Mouse (Mus musculus) kidney, adult 2 months (tissue): ENCODE data around the gene Csnk2b. TPM values are rescaled to one million over a fixed set of nuclear protein-coding genes. Genes with fewer than 3 reads are reported as not detected.

Source experiments
- DNase-seq: peaks from one replicate; pipeline ENCODE4 v3.0.0; 2021
- H3K27ac ChIP-seq: fragments of 200-500 bp; 2 replicates; pipeline ENCODE4 v1.5.1; 2012; ENCODE audit warnings: low read depth, low read length, control low read depth, inconsistent platforms; ENCODE audit not compliant: insufficient read depth
- H3K27me3 ChIP-seq: fragments of 200-500 bp; replicated peaks from 2 replicates; pipeline ENCODE4 v1.6.1; 2012; ENCODE audit warnings: mild to moderate bottlenecking, moderate library complexity, low read length, inconsistent platforms; ENCODE audit not compliant: control insufficient read depth, insufficient read depth
- H3K36me3 ChIP-seq: fragments of 200-500 bp; 2 replicates; pipeline ENCODE4 v1.6.1; 2012; ENCODE audit warnings: mild to moderate bottlenecking, moderate library complexity, low read length, inconsistent platforms; ENCODE audit not compliant: control insufficient read depth, insufficient read depth
- H3K4me1 ChIP-seq: fragments of 200-500 bp; 2 replicates; pipeline ENCODE4 v1.6.1; 2011; ENCODE audit warnings: low read length; ENCODE audit not compliant: control insufficient read depth, insufficient read depth
- H3K4me3 ChIP-seq: fragments of 200-500 bp; 2 replicates; pipeline ENCODE4 v1.5.1; 2011; ENCODE audit warnings: mild to moderate bottlenecking, low read depth, low read length, control low read depth; ENCODE audit not compliant: insufficient read depth
- CTCF ChIP-seq: fragments of 200-500 bp; conservative IDR thresholded peaks from 2 replicates; pipeline ENCODE4 v1.5.1; 2011; ENCODE audit warnings: low read depth, mild to moderate bottlenecking, control low read depth, low read length, moderate library complexity, mixed read lengths; ENCODE audit not compliant: insufficient read depth, insufficient read length
- POLR2A ChIP-seq: fragments of 200-500 bp; IDR thresholded peaks from one replicate; pipeline ENCODE4 v1.6.1; 2011; ENCODE audit warnings: low read depth, low read length, control low read depth
- WGBS: fragments of 180-500 bp; shearing (Covaris S2); methylation state at CpG from one replicate; pipeline ENCODE4 v1.1.7; 2018; 5-methylcytosine and 5-hydroxymethylcytosine counted together
- polyA plus RNA-seq: library from polyadenylated mRNA; depleted of rRNA; stranded (reverse); fragments of >200 nt; gene quantifications from 2 replicates; pipeline ENCODE4 v1.2.3, GENCODE M21; 2012

Gene Csnk2b
- polyA plus RNA-seq, 1 experiment = 474 TPM

DNA sequence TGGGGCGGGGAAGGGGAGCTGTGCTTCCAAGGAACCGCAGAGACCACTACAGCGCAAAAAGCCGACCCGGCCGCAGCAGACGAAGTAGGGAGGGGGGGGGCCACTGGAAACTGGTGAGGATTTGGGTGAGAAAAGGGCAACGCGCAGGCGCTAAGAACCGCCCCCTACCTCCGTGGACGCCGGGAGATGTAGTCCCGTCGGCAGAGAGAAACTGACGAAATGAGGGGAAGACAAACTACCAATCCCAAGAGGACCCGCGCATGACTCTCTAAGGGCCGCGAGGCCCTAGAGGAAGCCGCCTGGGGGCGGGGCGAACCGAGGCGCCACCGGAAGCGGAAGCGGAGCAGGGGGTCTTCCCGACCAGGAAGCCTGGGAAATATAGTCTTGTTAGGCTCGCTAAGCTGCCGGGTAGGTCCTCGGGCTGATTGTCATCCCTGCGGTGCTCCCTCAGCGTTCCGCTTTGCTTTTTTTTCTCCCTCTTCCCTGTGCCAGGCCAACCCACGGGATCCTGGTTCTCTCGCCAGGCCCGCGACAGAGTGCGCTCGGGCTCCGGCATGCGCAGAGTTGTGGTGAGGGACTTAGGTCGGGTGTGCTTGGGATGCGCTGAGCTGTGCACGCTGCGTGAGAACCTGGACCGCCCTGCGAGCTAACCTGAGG, 582 bp downstream of the Csnk2b start, which contains the start of gene Gpank1:
TSS of gene Gpank1 (plus strand) at position 313 of the 657 bp plus-strand sequence.
- H3K4me3 ChIP-seq = peak within 1 kb of the TSS; percentile 84
- H3K27ac ChIP-seq = peak within 1 kb of the TSS; percentile 70
- H3K27me3 ChIP-seq = no peaks in the 10 kb centered on the region
- DNase-seq = peak; percentile 99
- H3K36me3 ChIP-seq = peaks cover 3% of the 10 kb centered on the region; the same call in 1 of the 2 replicates
- WGBS = under 1% methylated on average over 50 of the region's 50 CpGs
- peak; percentile 40 for TF ChIP-seq POLR2A
- no peak for TF ChIP-seq CTCF
- H3K4me1 ChIP-seq = peaks cover 15% of the 10 kb centered on the region; the same call in 1 of the 2 replicates

DNA sequence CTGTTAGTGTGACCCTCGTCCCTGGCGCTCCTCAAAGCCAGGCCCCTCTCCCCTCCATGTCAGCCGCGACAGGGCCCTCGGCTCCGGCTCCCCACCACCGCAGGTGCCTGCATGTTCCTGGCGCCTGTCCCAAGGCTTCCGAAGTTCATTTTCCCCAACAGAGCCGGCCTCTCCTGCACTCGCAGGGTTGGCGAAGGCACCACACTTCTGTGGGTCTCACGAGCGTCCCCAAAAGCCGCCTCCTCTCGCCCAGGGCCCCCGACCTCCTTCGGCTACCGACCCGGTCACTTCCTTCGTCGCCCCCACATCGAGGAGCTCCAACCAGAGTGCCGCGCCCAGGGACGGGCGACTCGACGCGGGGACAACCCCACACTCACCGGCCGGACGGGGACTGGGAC, 1.1 kb downstream of the Csnk2b start:
- Histone ChIP-seq H3K4me3 (peak overlapping the region; percentile 84), H3K4me1 (peaks cover 14% of the 10 kb centered on the region; the same call in 1 of the 2 replicates), H3K36me3 (peaks cover 3% of the 10 kb centered on the region; the same call in 1 of the 2 replicates), H3K27ac (peak overlapping the region; percentile 64), H3K27me3 (no peaks in the 10 kb centered on the region)
- TF ChIP-seq CTCF (no peak), POLR2A (no peak)
- WGBS = 1% methylated on average over 33 of the region's 33 CpGs
- peak; percentile 66 for DNase-seq

DNA sequence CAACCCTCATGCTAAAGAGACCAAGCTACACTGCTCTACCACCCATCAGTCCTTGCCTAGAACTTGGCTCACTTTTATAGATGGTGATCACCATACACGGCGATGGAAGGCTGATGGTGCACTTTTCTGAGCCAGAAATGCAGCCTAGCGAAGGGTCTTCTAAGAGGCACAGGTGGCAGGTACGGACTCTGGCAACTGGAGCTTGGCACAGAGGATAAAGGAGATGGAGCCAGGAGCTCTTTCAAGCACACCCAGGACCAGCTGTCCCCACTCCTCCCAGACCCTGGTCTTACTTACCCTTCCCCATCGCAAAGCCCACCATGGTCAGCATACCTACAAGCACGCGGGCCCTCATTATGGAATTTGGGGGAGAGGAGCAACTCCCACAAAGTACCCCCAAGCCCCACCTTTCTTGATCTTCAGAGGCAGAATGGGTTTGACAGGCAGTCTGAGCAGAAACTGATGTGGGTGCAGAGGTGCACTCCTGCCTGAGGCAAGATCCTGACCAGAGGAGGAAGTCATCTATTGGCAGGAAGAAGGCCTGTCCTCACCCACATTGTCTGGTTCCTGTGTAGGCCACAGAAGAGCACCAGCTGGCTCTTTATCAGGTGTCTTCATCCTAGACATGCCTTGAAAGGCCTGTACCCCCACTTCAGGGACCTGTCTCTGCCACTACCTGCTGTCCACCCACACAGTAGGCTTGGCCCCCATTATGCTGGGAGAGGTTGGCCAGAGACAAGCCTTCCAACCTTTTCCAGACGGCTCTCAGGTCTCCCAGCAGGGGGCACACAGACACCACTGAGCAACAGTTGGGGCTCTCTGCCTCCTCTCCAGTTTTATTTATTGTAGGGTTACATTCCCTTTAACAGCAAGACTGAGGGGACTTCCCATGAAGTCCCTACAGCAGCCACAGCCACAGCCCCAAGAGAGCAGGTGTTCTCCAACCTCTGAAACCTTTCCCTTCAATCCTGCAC, 6.5 kb downstream of the Csnk2b start, which contains the start of gene Ly6g5b:
TSS of gene Ly6g5b (minus strand) at position 383 of the 974 bp plus-strand sequence.
- no peak within 1 kb of the TSS for H3K4me3 ChIP-seq
- DNase-seq = peak; percentile 45

DNA sequence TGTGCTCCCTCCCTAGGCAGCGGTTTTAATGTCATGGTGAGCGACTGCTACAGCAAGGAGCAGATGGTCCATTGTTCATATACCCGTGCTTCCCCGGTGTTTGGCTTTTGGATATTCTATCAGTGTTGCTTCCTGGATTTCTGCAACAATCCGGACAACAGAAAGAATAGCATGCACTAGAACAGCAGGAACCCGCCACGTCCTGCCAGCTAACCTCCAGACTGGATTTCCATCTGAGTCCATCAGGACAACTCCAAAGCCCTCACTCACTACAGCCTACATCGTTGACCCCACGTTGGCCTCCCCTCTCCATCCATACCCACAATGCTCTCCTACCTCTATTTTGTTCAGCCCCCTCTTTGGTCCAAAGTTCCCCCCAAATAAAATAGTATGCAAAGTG, 10.1 kb downstream of the Csnk2b start:
- Histone ChIP-seq H3K27me3 (no peaks in the 10 kb centered on the region), H3K4me3 (no peak overlapping the region), H3K27ac (no peak overlapping the region), H3K4me1 (no peaks in the 10 kb centered on the region), H3K36me3 (no peaks in the 10 kb centered on the region)
- 72% methylated on average over 9 of the region's 9 CpGs for WGBS
- no peak for DNase-seq
- TF ChIP-seq POLR2A (no peak), CTCF (no peak)

More for the DNA sequence above, 6.5 kb downstream of the Csnk2b start, which contains the start of gene Ly6g5b:
- 82% methylated on average over 8 of the region's 8 CpGs for WGBS
- TF ChIP-seq CTCF (peak; percentile 51), POLR2A (no peak)
- Histone ChIP-seq H3K27ac (no peak within 1 kb of the TSS), H3K36me3 (peaks cover 3% of the 10 kb centered on the region; the same call in 1 of the 2 replicates), H3K4me1 (peaks cover 3% of the 10 kb centered on the region; the same call in 1 of the 2 replicates), H3K27me3 (no peaks in the 10 kb centered on the region)

DNA sequence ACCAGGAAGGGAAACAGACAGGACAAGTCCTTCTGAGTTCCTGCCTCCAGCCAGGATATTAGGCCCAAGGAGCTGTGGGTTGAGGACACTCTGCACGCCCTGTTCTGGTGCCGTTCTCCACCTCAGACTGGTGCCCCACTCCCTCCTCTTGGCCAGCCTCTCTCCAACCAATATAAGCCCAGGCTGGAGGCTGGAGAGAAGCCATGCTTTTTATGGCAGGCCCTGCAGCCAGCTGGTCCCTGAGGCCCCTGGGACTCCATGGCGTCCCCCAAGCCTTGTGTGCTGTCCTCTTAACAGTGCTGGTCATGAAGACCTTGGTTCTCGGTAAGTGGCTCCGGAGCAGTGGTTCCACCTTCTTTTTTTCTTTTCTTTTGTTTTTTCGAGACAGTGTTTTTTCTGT, 13.8 kb downstream of the Csnk2b start, which contains the start of gene Ly6g5c:
TSS of gene Ly6g5c (plus strand) at position 183 of the 400 bp plus-strand sequence.
- WGBS = 83% methylated on average over 6 of the region's 6 CpGs
- no peaks in the 10 kb centered on the region for H3K36me3 ChIP-seq

DNA sequence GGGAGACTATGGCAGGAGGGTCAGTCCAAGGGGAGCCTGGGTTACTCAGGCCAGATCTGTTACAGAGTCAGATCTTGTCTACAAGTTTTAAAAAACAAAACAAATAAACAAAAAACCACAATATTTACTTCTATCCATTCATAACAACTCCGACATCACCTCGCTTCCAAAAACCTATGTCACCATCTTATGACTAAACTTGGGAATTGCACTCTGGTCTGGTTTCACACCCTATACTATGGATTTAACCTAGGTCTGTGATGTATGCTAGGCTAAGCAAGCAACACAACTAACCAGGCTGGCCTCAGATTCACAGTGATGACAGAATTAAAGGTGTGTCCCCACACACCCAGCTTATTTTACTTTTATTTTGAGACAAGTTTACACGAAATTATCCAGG, 15.3 kb downstream of the Csnk2b start:
- TF ChIP-seq CTCF (no peak), POLR2A (no peak)
- Histone ChIP-seq H3K4me3 (no peak overlapping the region), H3K27me3 (no peaks in the 10 kb centered on the region), H3K36me3 (no peaks in the 10 kb centered on the region), H3K27ac (no peak overlapping the region), H3K4me1 (peaks cover 4% of the 10 kb centered on the region; the same call in 1 of the 2 replicates)
- WGBS = 63% methylated on average over 3 of the region's 3 CpGs
- DNase-seq = no peak

More for the DNA sequence above, 13.8 kb downstream of the Csnk2b start, which contains the start of gene Ly6g5c:
- DNase-seq = no peak
- Histone ChIP-seq H3K4me3 (no peak within 1 kb of the TSS), H3K27ac (no peak within 1 kb of the TSS), H3K4me1 (peaks cover 4% of the 10 kb centered on the region; the same call in 1 of the 2 replicates), H3K27me3 (no peaks in the 10 kb centered on the region)
- no peak for TF ChIP-seq CTCF
- TF ChIP-seq POLR2A = no peak
